Mouse (Mus musculus) kidney, adult 2 months (tissue): Measurements from ENCODE around the gene Csnk1d. TPM values are rescaled to one million over a fixed set of nuclear protein-coding genes. Genes with fewer than 3 reads are reported as not detected.

Experiments used
- DNase-seq: peaks from one replicate; pipeline ENCODE4 v3.0.0; 2021
- H3K27ac ChIP-seq: fragments of 200-500 bp; 2 replicates; pipeline ENCODE4 v1.5.1; 2012; ENCODE audit warnings: low read depth, low read length, control low read depth, inconsistent platforms; ENCODE audit not compliant: insufficient read depth
- H3K27me3 ChIP-seq: fragments of 200-500 bp; replicated peaks from 2 replicates; pipeline ENCODE4 v1.6.1; 2012; ENCODE audit warnings: mild to moderate bottlenecking, moderate library complexity, low read length, inconsistent platforms; ENCODE audit not compliant: control insufficient read depth, insufficient read depth
- H3K36me3 ChIP-seq: fragments of 200-500 bp; 2 replicates; pipeline ENCODE4 v1.6.1; 2012; ENCODE audit warnings: mild to moderate bottlenecking, moderate library complexity, low read length, inconsistent platforms; ENCODE audit not compliant: control insufficient read depth, insufficient read depth
- H3K4me1 ChIP-seq: fragments of 200-500 bp; 2 replicates; pipeline ENCODE4 v1.6.1; 2011; ENCODE audit warnings: low read length; ENCODE audit not compliant: control insufficient read depth, insufficient read depth
- H3K4me3 ChIP-seq: fragments of 200-500 bp; 2 replicates; pipeline ENCODE4 v1.5.1; 2011; ENCODE audit warnings: mild to moderate bottlenecking, low read depth, low read length, control low read depth; ENCODE audit not compliant: insufficient read depth
- CTCF ChIP-seq: fragments of 200-500 bp; conservative IDR thresholded peaks from 2 replicates; pipeline ENCODE4 v1.5.1; 2011; ENCODE audit warnings: low read depth, mild to moderate bottlenecking, control low read depth, low read length, moderate library complexity, mixed read lengths; ENCODE audit not compliant: insufficient read depth, insufficient read length
- POLR2A ChIP-seq: fragments of 200-500 bp; IDR thresholded peaks from one replicate; pipeline ENCODE4 v1.6.1; 2011; ENCODE audit warnings: low read depth, low read length, control low read depth
- WGBS: fragments of 180-500 bp; shearing (Covaris S2); methylation state at CpG from one replicate; pipeline ENCODE4 v1.1.7; 2018; 5-methylcytosine and 5-hydroxymethylcytosine counted together
- polyA plus RNA-seq: library from polyadenylated mRNA; depleted of rRNA; stranded (reverse); fragments of >200 nt; gene quantifications from 2 replicates; pipeline ENCODE4 v1.2.3, GENCODE M21; 2012

Gene Csnk1d
- polyA plus RNA-seq, 1 experiment, result 71.0 TPM

GRCm38 (mm10) chr11:121017703-121018102, 26.6 kb upstream of the Csnk1d start:
- Histone ChIP-seq H3K4me3 (no peak overlapping the region), H3K27ac (no peak overlapping the region), H3K27me3 (no peaks in the 10 kb centered on the region), H3K36me3 (no peaks in the 10 kb centered on the region), H3K4me1 (no peaks in the 10 kb centered on the region)
- TF ChIP-seq CTCF (peak; percentile 83), POLR2A (no peak)
- 35% methylated on average over 3 of the region's 3 CpGs for WGBS
- DNase-seq, result peak; percentile 86

- Histone ChIP-seq H3K27me3 (no peaks in the 10 kb centered on the region), H3K36me3 (no peaks in the 10 kb centered on the region), H3K4me3 (no peak overlapping the region), H3K27ac (no peak overlapping the region), H3K4me1 (no peaks in the 10 kb centered on the region)
- no peak for DNase-seq
- 58% methylated on average over 6 of the region's 6 CpGs for WGBS
- no peak for TF ChIP-seq CTCF
- TF ChIP-seq POLR2A, result no peak
These were observed 24.3 kb upstream of the Csnk1d start for GRCm38 (mm10) chr11:121015472-121015871.

DNA sequence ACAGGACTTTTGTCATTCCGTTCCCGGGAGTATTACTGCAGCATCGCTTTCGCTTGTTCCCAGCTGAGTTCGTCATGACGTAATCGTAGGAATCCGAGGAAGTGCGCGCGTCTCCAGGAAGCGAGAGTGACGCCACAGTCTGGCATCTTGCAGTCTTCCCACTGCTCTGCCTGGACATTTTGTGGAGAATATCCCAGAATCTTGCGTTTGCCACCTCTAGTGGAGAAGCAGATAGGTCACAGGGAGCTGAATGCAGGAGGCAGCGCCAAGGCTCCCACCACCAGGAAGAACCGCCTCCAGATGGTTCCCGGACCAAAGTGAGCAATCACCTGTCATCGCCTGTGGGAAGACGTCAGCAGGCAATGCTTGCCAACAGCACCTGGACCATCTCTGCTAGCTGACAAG, 23.8 kb upstream of the Csnk1d start:
- peak; percentile 32 for DNase-seq

DNA sequence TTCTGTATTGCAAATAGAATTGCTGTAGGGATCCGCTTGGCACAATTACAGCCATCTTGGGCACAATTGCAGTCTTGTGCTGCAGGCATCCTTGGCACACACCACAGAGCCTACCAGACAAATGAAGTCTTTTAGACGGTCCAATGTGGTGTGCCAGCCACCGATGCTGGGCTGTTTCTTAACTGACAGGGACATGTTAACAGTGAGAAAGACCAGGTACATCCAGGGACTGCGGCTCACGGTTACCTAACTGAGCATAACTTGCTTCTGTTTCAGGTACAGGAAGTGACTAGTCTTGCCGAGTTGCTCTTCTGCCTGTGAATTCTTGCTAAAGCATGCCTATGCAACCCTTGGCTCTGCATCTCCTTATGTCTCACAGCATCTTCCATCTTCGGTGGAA, 22.5 kb upstream of the Csnk1d start:
- no peak for DNase-seq
- TF ChIP-seq CTCF, result no peak
- TF ChIP-seq POLR2A, result no peak
- H3K4me3 ChIP-seq, result no peak overlapping the region
- no peaks in the 10 kb centered on the region for H3K4me1 ChIP-seq
- no peaks in the 10 kb centered on the region for H3K36me3 ChIP-seq
- no peak overlapping the region for H3K27ac ChIP-seq
- WGBS, result 87% methylated on average over 7 of the region's 7 CpGs
- H3K27me3 ChIP-seq, result no peaks in the 10 kb centered on the region

More for the DNA sequence above, 23.8 kb upstream of the Csnk1d start:
- WGBS, result 48% methylated on average over 19 of the region's 19 CpGs
- H3K4me3 ChIP-seq, result peak overlapping the region; percentile 40
- no peaks in the 10 kb centered on the region for H3K27me3 ChIP-seq
- H3K4me1 ChIP-seq, result no peaks in the 10 kb centered on the region
- no peak overlapping the region for H3K27ac ChIP-seq
- TF ChIP-seq CTCF, result no peak
- TF ChIP-seq POLR2A, result no peak
- H3K36me3 ChIP-seq, result no peaks in the 10 kb centered on the region

GRCm38 (mm10) chr11:121010044-121010755, 19.1 kb upstream of the Csnk1d start:
- DNase-seq, result no peak
- TF ChIP-seq CTCF, result no peak
- TF ChIP-seq POLR2A, result no peak
- Histone ChIP-seq H3K4me1 (no peaks in the 10 kb centered on the region), H3K4me3 (no peak overlapping the region), H3K36me3 (no peaks in the 10 kb centered on the region), H3K27me3 (no peaks in the 10 kb centered on the region), H3K27ac (no peak overlapping the region)
- WGBS, result over 99% methylated on average over 3 of the region's 3 CpGs

GRCm38 (mm10) chr11:121006184-121006583, 15.1 kb upstream of the Csnk1d start:
- Histone ChIP-seq H3K4me3 (no peak overlapping the region), H3K27me3 (no peaks in the 10 kb centered on the region)
- 79% methylated on average over 6 of the region's 6 CpGs for WGBS

GRCm38 (mm10) chr11:121004281-121004680, 13.2 kb upstream of the Csnk1d start:
- Histone ChIP-seq H3K27me3 (no peaks in the 10 kb centered on the region), H3K27ac (no peak overlapping the region), H3K4me3 (no peak overlapping the region), H3K36me3 (no peaks in the 10 kb centered on the region), H3K4me1 (no peaks in the 10 kb centered on the region)
- DNase-seq, result no peak
- WGBS, result 52% methylated on average over 5 of the region's 5 CpGs
- TF ChIP-seq CTCF, result no peak
- TF ChIP-seq POLR2A, result no peak

More at GRCm38 (mm10) chr11:121006184-121006583, 15.1 kb upstream of the Csnk1d start:
- no peaks in the 10 kb centered on the region for H3K36me3 ChIP-seq
- DNase-seq, result no peak
- TF ChIP-seq CTCF, result no peak
- TF ChIP-seq POLR2A, result no peak
- no peak overlapping the region for H3K27ac ChIP-seq
- no peaks in the 10 kb centered on the region for H3K4me1 ChIP-seq
